Mouse (Mus musculus): ENCODE results near the gene Slc27a1. TPM values are rescaled to one million over a fixed set of nuclear protein-coding genes. Genes with fewer than 3 reads are reported as not detected.

Slc27a1 gene
- polyA plus RNA-seq, 1 experiment: 146 TPM

DNA sequence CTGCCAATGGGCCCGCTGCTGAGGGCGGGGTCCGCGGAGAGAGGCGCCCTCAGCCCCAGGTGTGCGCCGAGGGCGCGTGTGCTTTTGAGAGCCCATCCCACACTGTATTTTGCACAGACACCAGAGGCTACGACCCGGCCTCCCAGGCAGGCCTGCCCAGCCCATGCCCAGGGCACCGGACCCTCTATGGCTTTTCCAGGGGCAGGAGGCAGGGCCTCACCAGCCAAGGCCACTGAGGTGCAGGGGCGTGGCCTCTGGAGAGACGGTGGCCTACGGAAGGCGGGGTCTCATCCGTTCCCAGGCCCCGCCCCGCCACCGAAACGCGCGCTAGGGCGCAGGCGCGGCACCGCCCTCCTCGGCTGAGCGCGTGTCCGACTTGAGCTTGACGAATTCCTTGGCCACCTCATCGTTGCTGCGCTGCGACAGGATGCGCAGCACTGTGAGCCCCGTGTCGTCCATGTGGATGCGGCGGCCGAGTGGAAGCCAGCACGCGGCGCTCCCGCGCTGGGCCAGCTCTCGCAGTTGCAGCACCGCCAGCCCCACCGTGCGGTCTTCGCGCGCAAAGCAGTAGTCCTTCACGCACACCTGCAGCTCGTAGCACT is 60.5 kb downstream of the Slc27a1 start:
- Histone ChIP-seq H3K27ac (ENCODE audit: insufficient read depth, low read depth, low read length) (no peak overlapping the region), H3K27me3 (replicated peaks; ENCODE audit: control insufficient read depth, insufficient read depth, low read length) (no peaks in the 10 kb centered on the region), H3K36me3 (ENCODE audit: control insufficient read depth, insufficient read depth, low read length) (no peaks in the 10 kb centered on the region), H3K4me1 (ENCODE audit: control insufficient read depth, insufficient read depth, low read length) (peaks cover 3% of the 10 kb centered on the region; the same call in 1 of the 2 replicates), H3K4me3 (ENCODE audit: insufficient read depth, low read depth, low read length) (peak overlapping the region; percentile 58)
- peak; percentile 96 for DNase-seq
- TF ChIP-seq CTCF (conservative IDR thresholded peaks at IDR 0.05; ENCODE audit: insufficient read depth, insufficient read length, low read depth, low read length) (peak; percentile 26; the same call in 1 of the 2 replicates), POLR2A (IDR thresholded peaks at IDR 0.05; ENCODE audit: low read depth, low read length) (no peak)
- WGBS: under 1% methylated on average over 55 of the region's 55 CpGs

DNA sequence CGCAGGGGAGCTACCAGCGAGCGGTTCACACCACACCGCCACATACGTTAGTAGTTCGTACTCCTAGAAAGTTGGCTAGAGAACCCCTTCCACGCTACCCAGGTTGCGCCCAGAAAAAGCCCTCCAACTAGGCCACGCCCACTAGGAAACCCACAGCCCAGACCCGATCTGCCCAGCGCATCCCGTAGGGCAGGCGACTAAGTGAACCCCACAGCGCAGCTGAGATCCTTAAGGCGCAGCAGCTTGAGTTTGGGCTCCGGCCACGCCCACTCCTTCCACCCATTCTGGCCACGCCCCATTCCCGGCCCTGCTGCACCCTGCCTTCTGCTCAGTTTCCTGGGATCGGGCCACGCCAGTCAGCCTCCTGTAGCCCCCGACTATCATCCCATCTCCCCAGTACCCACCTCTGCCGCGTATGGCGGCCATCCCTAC is 61.1 kb downstream of the Slc27a1 start:
- DNase-seq: peak; percentile 61
- peaks cover 3% of the 10 kb centered on the region; the same call in 1 of the 2 replicates for H3K4me1 ChIP-seq (ENCODE audit: control insufficient read depth, insufficient read depth, low read length)
- WGBS: 6% methylated on average over 25 of the region's 25 CpGs
- TF ChIP-seq POLR2A (IDR thresholded peaks at IDR 0.05; ENCODE audit: low read depth, low read length) (no peak), CTCF (conservative IDR thresholded peaks at IDR 0.05; ENCODE audit: insufficient read depth, insufficient read length, low read depth, low read length) (no peak)
- no peaks in the 10 kb centered on the region for H3K36me3 ChIP-seq (ENCODE audit: control insufficient read depth, insufficient read depth, low read length)
- H3K27ac ChIP-seq (ENCODE audit: insufficient read depth, low read depth, low read length): no peak overlapping the region
- peak overlapping the region; percentile 58; the same call in 1 of the 2 replicates for H3K4me3 ChIP-seq (ENCODE audit: insufficient read depth, low read depth, low read length)
- H3K27me3 ChIP-seq (replicated peaks; ENCODE audit: control insufficient read depth, insufficient read depth, low read length): no peaks in the 10 kb centered on the region

DNA sequence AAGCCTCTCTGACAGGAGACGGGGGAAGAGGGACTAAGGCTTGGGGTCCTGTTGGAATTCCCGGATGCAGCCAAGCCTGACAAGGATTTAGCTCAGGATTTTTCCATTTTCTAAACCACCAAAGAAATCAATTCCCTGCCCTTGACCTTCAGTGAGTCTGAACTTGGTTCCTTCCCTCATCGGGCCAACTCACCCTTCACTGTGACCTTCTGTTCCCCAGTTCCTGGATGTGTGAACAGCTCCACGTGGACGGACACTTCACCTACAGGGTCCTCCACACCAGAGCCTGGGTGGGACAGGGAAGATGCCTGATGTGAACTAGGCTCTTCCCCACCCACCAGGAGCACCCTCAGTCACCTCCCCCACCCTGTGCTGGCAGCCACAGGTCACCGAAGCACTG is 62.1 kb downstream of the Slc27a1 start:
- H3K27me3 ChIP-seq (replicated peaks; ENCODE audit: control insufficient read depth, insufficient read depth, low read length): no peaks in the 10 kb centered on the region
- H3K4me3 ChIP-seq (ENCODE audit: insufficient read depth, low read depth, low read length): no peak overlapping the region
- H3K4me1 ChIP-seq (ENCODE audit: control insufficient read depth, insufficient read depth, low read length): peaks cover 3% of the 10 kb centered on the region; the same call in 1 of the 2 replicates
- DNase-seq: no peak
- H3K36me3 ChIP-seq (ENCODE audit: control insufficient read depth, insufficient read depth, low read length): no peaks in the 10 kb centered on the region
- TF ChIP-seq CTCF (conservative IDR thresholded peaks at IDR 0.05; ENCODE audit: insufficient read depth, insufficient read length, low read depth, low read length): no peak
- 65% methylated on average over 6 of the region's 6 CpGs for whole genome bisulfite sequencing
- H3K27ac ChIP-seq (ENCODE audit: insufficient read depth, low read depth, low read length): no peak overlapping the region

DNA sequence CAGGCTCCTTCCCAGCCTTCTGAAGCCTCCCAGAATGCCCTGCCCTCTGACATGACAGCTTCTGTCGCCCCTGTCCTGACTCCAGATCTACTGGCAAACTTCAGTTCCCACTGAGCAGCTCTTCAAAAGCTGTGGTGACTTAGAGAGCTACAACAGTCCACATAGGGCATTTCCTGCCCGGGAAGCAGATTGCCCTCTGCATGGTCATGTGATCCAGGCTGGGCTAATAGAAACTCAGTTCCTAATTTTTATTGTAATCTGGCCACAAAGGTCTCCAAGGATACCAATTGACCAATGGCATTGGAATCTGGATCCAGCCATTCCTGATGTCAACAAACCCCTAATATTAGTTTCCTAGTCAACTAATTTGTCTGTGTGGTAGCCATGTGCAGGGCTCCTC is 63.2 kb downstream of the Slc27a1 start:
- TF ChIP-seq POLR2A (IDR thresholded peaks at IDR 0.05; ENCODE audit: low read depth, low read length): no peak
- TF ChIP-seq CTCF (conservative IDR thresholded peaks at IDR 0.05; ENCODE audit: insufficient read depth, insufficient read length, low read depth, low read length): no peak
- Histone ChIP-seq H3K4me1 (ENCODE audit: control insufficient read depth, insufficient read depth, low read length) (peaks cover 3% of the 10 kb centered on the region; the same call in 1 of the 2 replicates), H3K27me3 (replicated peaks; ENCODE audit: control insufficient read depth, insufficient read depth, low read length) (no peaks in the 10 kb centered on the region), H3K27ac (ENCODE audit: insufficient read depth, low read depth, low read length) (no peak overlapping the region), H3K4me3 (ENCODE audit: insufficient read depth, low read depth, low read length) (no peak overlapping the region), H3K36me3 (ENCODE audit: control insufficient read depth, insufficient read depth, low read length) (no peaks in the 10 kb centered on the region)
- DNase-seq: no peak
- WGBS: 55% methylated on average over 2 of the region's 2 CpGs

DNA sequence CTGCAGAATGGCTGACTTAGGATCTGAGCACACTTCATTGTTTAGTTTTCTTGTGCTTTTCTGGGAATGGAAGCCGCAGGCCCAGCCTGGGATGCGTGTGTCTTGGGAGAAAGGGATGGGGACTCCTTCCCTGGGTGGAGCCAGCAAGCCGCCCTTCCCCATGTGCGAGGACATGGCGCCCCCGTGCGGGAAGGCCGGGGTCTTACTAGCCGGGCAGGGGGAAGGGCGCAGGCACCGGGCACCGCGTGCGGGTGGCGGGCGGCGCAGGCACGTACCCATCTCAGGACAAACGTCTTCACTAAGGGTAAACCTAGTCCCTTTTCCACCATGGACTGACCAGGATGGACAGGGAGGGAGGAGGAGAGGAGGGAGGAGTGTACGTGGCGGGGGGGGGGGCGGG is 64.5 kb downstream of the Slc27a1 start:
- Histone ChIP-seq H3K27me3 (replicated peaks; ENCODE audit: control insufficient read depth, insufficient read depth, low read length) (no peaks in the 10 kb centered on the region), H3K4me1 (ENCODE audit: control insufficient read depth, insufficient read depth, low read length) (peaks cover 3% of the 10 kb centered on the region; the same call in 1 of the 2 replicates), H3K36me3 (ENCODE audit: control insufficient read depth, insufficient read depth, low read length) (no peaks in the 10 kb centered on the region), H3K4me3 (ENCODE audit: insufficient read depth, low read depth, low read length) (no peak overlapping the region), H3K27ac (ENCODE audit: insufficient read depth, low read depth, low read length) (no peak overlapping the region)
- peak; percentile 48 for DNase-seq
- WGBS: 17% methylated on average over 19 of the region's 22 CpGs
- TF ChIP-seq POLR2A (IDR thresholded peaks at IDR 0.05; ENCODE audit: low read depth, low read length) (no peak), CTCF (conservative IDR thresholded peaks at IDR 0.05; ENCODE audit: insufficient read depth, insufficient read length, low read depth, low read length) (peak; percentile 56)

DNA sequence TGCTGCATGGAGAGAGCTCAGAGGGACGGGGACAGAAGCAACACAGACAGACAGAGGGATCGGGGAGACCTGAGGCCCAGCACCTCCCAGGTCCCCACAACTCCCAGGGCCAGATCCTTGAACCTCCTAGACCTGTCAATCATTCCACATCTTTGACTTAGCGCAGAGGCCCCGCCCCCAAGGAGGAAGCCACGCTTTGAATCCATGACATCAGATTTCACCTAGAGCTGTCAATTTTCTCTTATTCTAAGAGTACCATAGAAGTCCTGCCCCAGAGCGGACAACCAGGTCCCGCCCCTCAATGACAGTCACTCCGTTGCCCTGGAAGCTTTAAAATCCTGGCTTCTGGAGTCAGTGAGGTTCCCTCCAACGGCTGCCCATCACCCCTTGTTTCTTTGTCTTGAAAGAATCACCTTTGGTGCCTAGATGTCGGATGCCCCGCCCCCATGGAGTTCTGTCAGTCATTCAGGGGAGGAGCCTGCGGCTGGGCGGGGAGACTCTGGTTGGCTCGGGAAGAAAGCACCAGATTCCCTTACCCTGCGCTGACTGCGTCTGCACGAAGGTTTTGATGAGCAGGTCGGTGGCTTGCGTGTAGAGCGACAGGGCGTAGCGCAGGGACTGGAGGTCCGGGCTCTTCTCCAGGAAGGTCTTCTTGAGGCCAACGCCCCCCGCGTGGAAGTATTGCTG is 65.4 kb downstream of the Slc27a1 start:
- no peaks in the 10 kb centered on the region for H3K27me3 ChIP-seq (replicated peaks; ENCODE audit: control insufficient read depth, insufficient read depth, low read length)
- no peaks in the 10 kb centered on the region for H3K4me1 ChIP-seq (ENCODE audit: control insufficient read depth, insufficient read depth, low read length)
- 6% methylated on average over 26 of the region's 26 CpGs for WGBS
- H3K36me3 ChIP-seq (ENCODE audit: control insufficient read depth, insufficient read depth, low read length): no peaks in the 10 kb centered on the region
- no peak for TF ChIP-seq CTCF (conservative IDR thresholded peaks at IDR 0.05; ENCODE audit: insufficient read depth, insufficient read length, low read depth, low read length)
- TF ChIP-seq POLR2A (IDR thresholded peaks at IDR 0.05; ENCODE audit: low read depth, low read length): no peak
- H3K4me3 ChIP-seq (ENCODE audit: insufficient read depth, low read depth, low read length): no peak overlapping the region
- DNase-seq: peak; percentile 68
- no peak overlapping the region for H3K27ac ChIP-seq (ENCODE audit: insufficient read depth, low read depth, low read length)

Other genes with a start within 250 kb of the Slc27a1 start
- gene Use1, start 202.0 kb upstream of the Slc27a1 start, polyA plus RNA-seq (2012; rRNA removed): 111 and 127 TPM in 2 replicates
- gene Ocel1, start 197.6 kb upstream of the Slc27a1 start, polyA plus RNA-seq (2012; rRNA removed): 12.5 and 14.2 TPM in 2 replicates
- gene Nr2f6, start 186.9 kb upstream of the Slc27a1 start, polyA plus RNA-seq (2012; rRNA removed): 177 and 264 TPM in 2 replicates
- gene Ushbp1, start 173.1 kb upstream of the Slc27a1 start, polyA plus RNA-seq (2012; rRNA removed): 38.5 and 43.4 TPM in 2 replicates
- 153 and 162 TPM in 2 replicates for gene Babam1, start 172.0 kb upstream of the Slc27a1 start, polyA plus RNA-seq (2012; rRNA removed)
- gene Ankle1, start 162.9 kb upstream of the Slc27a1 start, polyA plus RNA-seq (2012; rRNA removed): 0.28 and 0.79 TPM in 2 replicates
- 29.8 and 38.3 TPM in 2 replicates for gene Abhd8, start 105.2 kb upstream of the Slc27a1 start, polyA plus RNA-seq (2012; rRNA removed)
- 168 and 186 TPM in 2 replicates for gene Mrpl34, start 103.9 kb upstream of the Slc27a1 start, polyA plus RNA-seq (2012; rRNA removed)
- gene Dda1, start 99.7 kb upstream of the Slc27a1 start, polyA plus RNA-seq (2012; rRNA removed): 61.5 and 62.6 TPM in 2 replicates
- gene Ano8, start 82.9 kb upstream of the Slc27a1 start, polyA plus RNA-seq (2012; rRNA removed): 12.6 and 15.2 TPM in 2 replicates
- gene Gtpbp3, start 80.8 kb upstream of the Slc27a1 start, polyA plus RNA-seq (2012; rRNA removed): 20.2 and 25.0 TPM in 2 replicates
- 502 and 542 TPM in 2 replicates for gene Plvap, start 57.1 kb upstream of the Slc27a1 start, polyA plus RNA-seq (2012; rRNA removed)
- gene Ccdc194, start 43.2 kb upstream of the Slc27a1 start, polyA plus RNA-seq (2012; rRNA removed): 0.09 TPM in 1 of 2 replicates, not detected in the other
- 167 and 184 TPM in 2 replicates for gene Bst2, start 31.4 kb upstream of the Slc27a1 start, polyA plus RNA-seq (2012; rRNA removed)
- 136 and 164 TPM in 2 replicates for gene Mvb12a, start 26.0 kb upstream of the Slc27a1 start, polyA plus RNA-seq (2012; rRNA removed)
- gene Tmem221, start 10.0 kb upstream of the Slc27a1 start, polyA plus RNA-seq (2012; rRNA removed): 7.8 and 8.4 TPM in 2 replicates
- gene Nxnl1, start 2.3 kb upstream of the Slc27a1 start, polyA plus RNA-seq (2012; rRNA removed): 0.14 and 0.19 TPM in 2 replicates
- gene Pgls, start 23.3 kb downstream of the Slc27a1 start, polyA plus RNA-seq (2012; rRNA removed): 134 TPM in 2 replicates
- 1.2 and 2.4 TPM in 2 replicates for gene Fam129c, start 28.8 kb downstream of the Slc27a1 start, polyA plus RNA-seq (2012; rRNA removed)
- gene Colgalt1, start 42.1 kb downstream of the Slc27a1 start, polyA plus RNA-seq (2012; rRNA removed): 62.2 and 70.4 TPM in 2 replicates
- 1.3 and 2.1 TPM in 2 replicates for gene Unc13a, start 102.9 kb downstream of the Slc27a1 start, polyA plus RNA-seq (2012; rRNA removed)
- 15.1 and 16.5 TPM in 2 replicates for gene Jak3, start 107.4 kb downstream of the Slc27a1 start, polyA plus RNA-seq (2012; rRNA removed)
- gene Insl3, start 120.3 kb downstream of the Slc27a1 start, polyA plus RNA-seq (2012; rRNA removed): 14.5 and 17.8 TPM in 2 replicates
- 5.5 and 5.9 TPM in 2 replicates for gene B3gnt3, start 132.9 kb downstream of the Slc27a1 start, polyA plus RNA-seq (2012; rRNA removed)
- 4.2 and 9.5 TPM in 2 replicates for gene Fcho1, start 156.8 kb downstream of the Slc27a1 start, polyA plus RNA-seq (2012; rRNA removed)